ENCODE assay signal across 15 mouse cellular contexts in the genomic region with DNA sequence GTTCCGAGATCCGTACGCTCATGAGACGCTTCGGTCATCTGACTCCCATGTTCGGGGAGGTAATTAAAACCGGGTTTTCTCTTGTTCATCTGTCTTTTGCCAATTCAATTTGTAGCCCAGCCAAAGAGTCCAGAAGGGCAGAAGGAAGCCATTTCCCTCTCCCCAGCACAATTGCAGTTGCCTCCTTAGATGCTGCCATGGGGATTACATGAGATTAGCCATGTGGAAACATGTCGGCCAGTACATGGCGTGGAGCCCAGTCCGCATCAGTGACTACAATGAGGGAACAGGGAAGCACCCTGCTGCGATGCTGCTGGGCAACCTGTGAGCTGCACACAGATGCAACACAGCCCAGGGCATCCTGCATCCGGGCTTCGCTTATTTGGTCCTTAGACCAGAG. TPM values are rescaled to one million over a fixed set of nuclear protein-coding genes. Genes with fewer than 3 reads are reported as not detected.
DNase-seq lines count a peak whose midpoint lies in the region; ATAC-seq and TF ChIP-seq lines count a peak whose summit lies in the region.
"Had no signal": no experiment of that assay in that cellular context is flagged by ENCODE, and none has a peak within 500 bp of the region (broad histone marks: within the 10 kb centered on the region; RNA-seq: fewer than 3 reads in every experiment).

No protein-coding gene starts in this region.

- WGBS in hindbrain, postnatal 0 days, result 46% methylated on average over 13 of the region's 13 CpGs
- 94% methylated on average over 13 of the region's 13 CpGs for WGBS in hindbrain, embryonic 11.5 days

- H3K27me3 ChIP-seq in hindbrain, postnatal 0 days (ENCODE audit: insufficient read depth, low read length), result no peaks in the 10 kb centered on the region
- no peaks in the 10 kb centered on the region for H3K27me3 ChIP-seq in hindbrain, embryonic 11.5 days (ENCODE audit: control insufficient read depth, insufficient read depth, low read length)
- H3K27me3 ChIP-seq: embryonic facial prominence, embryonic 13.5 days; limb, embryonic 15.5 days had no signal

- TF ChIP-seq POLR2A in brain, embryonic 14.5 days (IDR thresholded peaks at IDR 0.05; ENCODE audit: borderline replicate concordance, extremely low read depth, insufficient read depth, insufficient read length, poor library complexity, severe bottlenecking), result no peak

- peak; percentile 85 for ATAC-seq in hindbrain, postnatal 0 days
- no peak for ATAC-seq in hindbrain, embryonic 11.5 days (ENCODE audit: low FRiP score)

- DNase-seq in hindbrain, postnatal 0 days (ENCODE audit: low spot score), result peak; percentile 86
- DNase-seq in hindbrain, embryonic 11.5 days (ENCODE audit: low spot score), result no peak
- DNase-seq in brain, embryonic 14.5 days (ENCODE audit: low read depth), result peak; percentile 83
- peak; percentile 79 for DNase-seq in cerebellum, adult 9-10 months
- DNase-seq in kidney, postnatal 25 days, result peak; percentile 55 to 63
- no peak for DNase-seq in spleen, postnatal 4 days (ENCODE audit: low spot score in 2 of 2)
- DNase-seq in urinary bladder, postnatal 4 days (ENCODE audit: low spot score in 2 of 2), result no peak
- DNase-seq: adrenal gland, adult 2 months; thymus, adult 18-20 months had no signal

- no peak for TF ChIP-seq CTCF in hindbrain, postnatal 0 days (IDR thresholded peaks at IDR 0.05; ENCODE audit: low read depth)
- no peak for TF ChIP-seq CTCF in brain, embryonic 14.5 days (IDR thresholded peaks at IDR 0.05; ENCODE audit: borderline replicate concordance, extremely low read depth, insufficient read depth, insufficient read length)

- H3K36me3 ChIP-seq in hindbrain, postnatal 0 days (ENCODE audit: insufficient read depth, low read length), result no peaks in the 10 kb centered on the region
- H3K36me3 ChIP-seq in hindbrain, embryonic 11.5 days (ENCODE audit: control insufficient read depth, insufficient read depth, low read length), result no peaks in the 10 kb centered on the region
- H3K36me3 ChIP-seq: embryonic facial prominence, embryonic 13.5 days; limb, embryonic 15.5 days had no signal

- no peak overlapping the region for H3K9ac ChIP-seq in hindbrain, postnatal 0 days (replicated peaks; ENCODE audit: low read length)
- H3K9ac ChIP-seq in hindbrain, embryonic 11.5 days (ENCODE audit: low read depth, low read length), result no peak overlapping the region
- H3K9ac ChIP-seq: embryonic facial prominence, embryonic 13.5 days; limb, embryonic 15.5 days had no signal

- H3K9me3 ChIP-seq in hindbrain, postnatal 0 days (ENCODE audit: low read length), result no peaks in the 10 kb centered on the region
- H3K9me3 ChIP-seq in hindbrain, embryonic 11.5 days (ENCODE audit: control insufficient read depth, low read length), result no peaks in the 10 kb centered on the region
- H3K9me3 ChIP-seq: embryonic facial prominence, embryonic 13.5 days; limb, embryonic 15.5 days had no signal

- H3K27ac ChIP-seq in hindbrain, postnatal 0 days, result no peak overlapping the region
- no peak overlapping the region for H3K27ac ChIP-seq in hindbrain, embryonic 11.5 days (ENCODE audit: low read depth, low read length)
- H3K27ac ChIP-seq: embryonic facial prominence, embryonic 13.5 days; limb, embryonic 15.5 days had no signal

- H3K4me2 ChIP-seq in hindbrain, postnatal 0 days (ENCODE audit: low read depth, low read length), result no peak overlapping the region
- H3K4me2 ChIP-seq in hindbrain, embryonic 11.5 days (replicated peaks; ENCODE audit: low read depth, low read length), result no peak overlapping the region
- H3K4me2 ChIP-seq: embryonic facial prominence, embryonic 13.5 days; limb, embryonic 15.5 days had no signal

- no peaks in the 10 kb centered on the region for H3K4me1 ChIP-seq in hindbrain, postnatal 0 days (ENCODE audit: insufficient read depth, low read length)
- 0 out of 2 replicates have a peak, but pooled peaks cover 2% of the 10 kb centered on the region for H3K4me1 ChIP-seq in hindbrain, embryonic 11.5 days (replicated peaks; ENCODE audit: control insufficient read depth, insufficient read depth, low read length)
- H3K4me1 ChIP-seq: megakaryocyte, embryonic 14.5 days had no signal

- H3K4me3 ChIP-seq in hindbrain, postnatal 0 days (ENCODE audit: low read length), result no peak overlapping the region
- no peak overlapping the region for H3K4me3 ChIP-seq in hindbrain, embryonic 11.5 days (ENCODE audit: low read depth, low read length)
- H3K4me3 ChIP-seq: embryonic facial prominence, embryonic 13.5 days; limb, embryonic 15.5 days; megakaryocyte, embryonic 14.5 days had no signal

RNA-seq across cellular contexts. Expression of gene D7Ertd443e, which starts 23.2 kb away (rescaled TPM):
- total RNA-seq in hindbrain, postnatal 0 days (2014; rRNA removed), result 0.16 and 0.25 TPM in 2 replicates
- 0.40 and 0.41 TPM in 2 replicates for polyA plus RNA-seq in hindbrain, postnatal 0 days (2015; fragmentation: Nextera tagmentation; extraction: Ambion mirVana)
- polyA plus RNA-seq in hindbrain, embryonic 11.5 days (2014; fragmentation: Nextera tagmentation; extraction: Ambion mirVana), result 0.04 and 0.08 TPM in 2 replicates
- polyA plus RNA-seq in brain, embryonic 14.5 days (2012; rRNA removed), result 0.15 and 0.36 TPM in 2 replicates
- total RNA-seq: ES-E14; neutrophil, adult 5-6 weeks had no signal
- polyA plus RNA-seq: large intestine, adult 2 months had no signal

Comparison
In these comparisons a context has a peak if more than half of its experiments do, and no peak if none do; other contexts are left out.
1. DNase-seq: peak in hindbrain, postnatal 0 days (single experiment), brain, embryonic 14.5 days (single experiment), cerebellum, adult 9-10 months (single experiment) and kidney, postnatal 25 days (2 of 2); none in hindbrain, embryonic 11.5 days (single experiment), spleen, postnatal 4 days (0 of 2) and urinary bladder, postnatal 4 days (0 of 2).